Mouse (Mus musculus) stomach, postnatal 0 days (tissue): ENCODE measurements around the gene Uaca.
"Not testable (repeated sequence)": the region's sequence is repeated elsewhere in the genome, so short reads cannot be mapped to it uniquely, and the experiment has no call there.

Experiments
- CTCF ChIP-seq: IDR thresholded peaks from 2 replicates; pipeline ENCODE4 v1.5.1; 2016; ENCODE audit warnings: antibody characterized with exemption, low read depth, mild to moderate bottlenecking, moderate library complexity
- EP300 ChIP-seq: optimal IDR thresholded peaks from 2 replicates; pipeline ENCODE3; 2016; ENCODE audit warnings: antibody characterized with exemption

DNA sequence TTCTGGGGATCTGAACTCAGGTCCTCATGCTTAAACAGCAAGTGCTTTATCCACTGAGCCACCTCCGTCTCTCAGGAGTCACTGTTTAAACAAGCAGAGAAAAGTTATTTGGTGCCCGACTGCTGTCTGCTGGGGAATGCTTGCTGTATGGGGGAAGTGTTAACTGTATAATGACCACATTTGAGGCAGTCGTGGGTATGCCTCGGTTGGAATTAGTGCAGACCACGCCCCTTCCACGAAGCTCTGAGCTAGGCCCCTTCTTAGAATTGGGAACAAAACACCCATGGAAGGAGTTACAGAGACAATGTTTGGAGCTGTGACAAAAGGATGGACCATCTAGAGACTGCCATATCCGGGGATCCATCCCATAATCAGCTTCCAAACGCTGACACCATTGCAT, 24.2 kb downstream of the Uaca start:
- not testable (repeated sequence) for TF ChIP-seq CTCF, EP300
